23 mouse cellular contexts compared by ENCODE assay signal in the genomic region with DNA sequence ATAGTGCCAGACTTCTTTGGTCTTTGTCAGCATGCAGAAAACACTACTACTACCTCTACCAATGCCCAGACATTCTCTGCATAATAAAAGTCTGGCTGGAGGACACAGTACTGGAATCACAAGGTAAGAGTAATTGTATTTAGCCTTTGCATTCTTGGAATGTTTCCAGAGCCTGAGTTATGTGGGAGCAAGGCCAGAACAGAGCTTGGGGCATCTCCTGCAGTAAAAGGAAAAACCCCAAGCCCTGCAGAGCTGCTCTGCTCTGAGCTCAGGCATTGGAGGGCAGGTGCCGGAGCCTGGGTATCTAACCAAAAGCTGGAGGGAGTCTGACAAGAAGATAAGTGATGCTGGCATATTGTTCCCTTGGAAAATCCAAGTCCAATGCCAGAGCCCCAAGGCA. TPM values are rescaled to one million over a fixed set of nuclear protein-coding genes. Genes with fewer than 3 reads are reported as not detected.
A peak's percentile ranks its signal among the peaks of the same experiment; 100 is the strongest.
DNase-seq lines count a peak whose midpoint lies in the region; ATAC-seq and TF ChIP-seq lines count a peak whose summit lies in the region.
"Had no signal": no experiment of that assay in that cellular context is flagged by ENCODE, and none has a peak within 500 bp of the region (broad histone marks: within the 10 kb centered on the region; RNA-seq: fewer than 3 reads in every experiment).

No protein-coding gene starts in this region.

- H3K4me3 ChIP-seq in cerebellum, adult 2 months (replicated peaks; ENCODE audit: insufficient read depth, low read depth, low read length), result no peak overlapping the region
- H3K4me3 ChIP-seq in heart, embryonic 15.5 days, result no peak overlapping the region
- no peak overlapping the region for H3K4me3 ChIP-seq in hindbrain, embryonic 12.5 days
- H3K4me3 ChIP-seq: embryonic facial prominence, embryonic 10.5 days; forebrain, embryonic 13.5 days; heart, embryonic 12.5 days had no signal

- H3K27me3 ChIP-seq in cerebellum, adult 2 months (ENCODE audit: control insufficient read depth, insufficient read depth, low read length), result no peaks in the 10 kb centered on the region
- H3K27me3 ChIP-seq in heart, embryonic 15.5 days, result no peaks in the 10 kb centered on the region
- no peaks in the 10 kb centered on the region for H3K27me3 ChIP-seq in hindbrain, embryonic 12.5 days
- H3K27me3 ChIP-seq: forebrain, embryonic 13.5 days; heart, embryonic 12.5 days; Patski had no signal

- ATAC-seq in heart, embryonic 15.5 days (replicated peaks; ENCODE audit: insufficient number of reproducible peaks, insufficient read depth, low FRiP score, low read depth), result no peak
- no peak for ATAC-seq in hindbrain, embryonic 12.5 days (ENCODE audit: low FRiP score)
- ATAC-seq: forebrain, embryonic 13.5 days; hindbrain, embryonic 16.5 days; inflammation-experienced regulatory T-cells, adult 6 months; intestine, postnatal 0 days; Patski had no signal

- no peak for TF ChIP-seq CTCF in cerebellum, adult 2 months (IDR thresholded peaks at IDR 0.05; ENCODE audit: borderline replicate concordance, insufficient read depth, low read depth, low read length)

- H3K4me2 ChIP-seq in heart, embryonic 15.5 days, result no peak overlapping the region
- no peak overlapping the region for H3K4me2 ChIP-seq in hindbrain, embryonic 12.5 days (replicated peaks)
- H3K4me2 ChIP-seq: forebrain, embryonic 13.5 days; heart, embryonic 12.5 days had no signal

- no peak for TF ChIP-seq POLR2A in cerebellum, adult 2 months (IDR thresholded peaks at IDR 0.05; ENCODE audit: borderline replicate concordance, insufficient read depth, low read length)

- H3K27ac ChIP-seq in cerebellum, adult 2 months (ENCODE audit: insufficient read depth, low read length), result no peak overlapping the region
- H3K27ac ChIP-seq in heart, embryonic 15.5 days, result peak overlapping the region; percentile 16; the same call in 1 of the 2 replicates
- H3K27ac ChIP-seq in hindbrain, embryonic 12.5 days, result no peak overlapping the region
- H3K27ac ChIP-seq: embryonic facial prominence, embryonic 10.5 days; forebrain, embryonic 13.5 days had no signal

- DNase-seq in adrenal gland, adult (ENCODE audit: inconsistent age in 2 of 2, low spot score in 1 of 2), result peak; percentile 19 to 62
- DNase-seq in adrenal gland, adult 18-20 months (ENCODE audit: low spot score in 2 of 2), result no peak
- peak; percentile 49 to 68 for DNase-seq in cerebellum, adult 2 months
- no peak for DNase-seq in cerebellum, adult 9-10 months
- DNase-seq in heart, postnatal 4 days, result no peak
- DNase-seq in R1 (ENCODE audit: low read depth, low spot score), result peak; percentile 29
- DNase-seq: cerebellum, postnatal 14 days; forebrain, postnatal 0 days; gastrocnemius, postnatal 14 days; heart, postnatal 14 days; kidney, adult 8-10 months had no signal

- H3K4me1 ChIP-seq in cerebellum, adult 2 months (ENCODE audit: control insufficient read depth, insufficient read depth, low read length), result peaks cover 19% of the 10 kb centered on the region; the same call in 1 of the 2 replicates
- peaks cover 29% of the 10 kb centered on the region for H3K4me1 ChIP-seq in heart, embryonic 15.5 days (replicated peaks)
- no peaks in the 10 kb centered on the region for H3K4me1 ChIP-seq in hindbrain, embryonic 12.5 days
- H3K4me1 ChIP-seq: embryonic facial prominence, embryonic 10.5 days; forebrain, embryonic 13.5 days had no signal

- no peaks in the 10 kb centered on the region for H3K36me3 ChIP-seq in heart, embryonic 15.5 days
- H3K36me3 ChIP-seq in hindbrain, embryonic 12.5 days, result no peaks in the 10 kb centered on the region
- H3K36me3 ChIP-seq: embryonic facial prominence, embryonic 10.5 days; heart, embryonic 12.5 days had no signal

- 41% methylated on average over 1 of the region's 1 CpGs for WGBS in cerebellum, adult 2 months
- 28% methylated on average over 1 of the region's 1 CpGs for WGBS in heart, embryonic 15.5 days
- 59% methylated on average over 1 of the region's 1 CpGs for WGBS in hindbrain, embryonic 12.5 days

- H3K9me3 ChIP-seq in heart, embryonic 15.5 days (replicated peaks), result no peaks in the 10 kb centered on the region
- H3K9me3 ChIP-seq in hindbrain, embryonic 12.5 days (replicated peaks), result no peaks in the 10 kb centered on the region
- H3K9me3 ChIP-seq: embryonic facial prominence, embryonic 10.5 days; forebrain, embryonic 13.5 days; heart, embryonic 12.5 days had no signal

- no peak overlapping the region for H3K9ac ChIP-seq in heart, embryonic 15.5 days
- no peak overlapping the region for H3K9ac ChIP-seq in hindbrain, embryonic 12.5 days
- H3K9ac ChIP-seq: forebrain, embryonic 13.5 days; forebrain, postnatal 0 days; heart, embryonic 12.5 days had no signal

RNA-seq across cellular contexts. Expression of gene Snap25, which starts 21.6 kb away (rescaled TPM):
- total RNA-seq in adrenal gland, adult 18-20 months (2021), result 10 to 100 TPM; 34.0 to 56.6 TPM
- polyA plus RNA-seq in cerebellum, adult 2 months (2012; rRNA removed), result 2,833 and 3,013 TPM in 2 replicates
- polyA plus RNA-seq in heart, embryonic 15.5 days (2015; fragmentation: Nextera tagmentation; extraction: Ambion mirVana), result 0.59 and 3.9 TPM in 2 replicates
- total RNA-seq in heart, postnatal 4 days (2021), result under 1 TPM in 1 of 2 experiments, not detected in 1; 0.36 TPM
- 56.9 and 69.7 TPM in 2 replicates for polyA plus RNA-seq in hindbrain, embryonic 12.5 days (2016; fragmentation: Nextera tagmentation; extraction: Ambion mirVana)
- total RNA-seq: gastrocnemius, adult 18-20 months; MEL had no signal
- polyA plus RNA-seq: C2C12; inflammation-experienced regulatory T-cells, adult 6 months; Patski had no signal

Comparison
In these comparisons a context has a peak if more than half of its experiments do, and no peak if none do; other contexts are left out.
1. DNase-seq: peak in adrenal gland, adult (2 of 2), cerebellum, adult 2 months (2 of 2) and R1 (single experiment); none in adrenal gland, adult 18-20 months (0 of 2), cerebellum, adult 9-10 months (single experiment) and heart, postnatal 4 days (single experiment).
2. RNA of gene Snap25, which starts 21.6 kb away (polyA plus RNA-seq): 2,833 to 3,013 TPM in cerebellum, adult 2 months; 56.9 to 69.7 TPM in hindbrain, embryonic 12.5 days and 0.59 to 3.9 TPM in heart, embryonic 15.5 days; every median in the first group is over 10 times any median in the second.